Mouse (Mus musculus): ENCODE measurements around the gene Coq9.

DNA sequence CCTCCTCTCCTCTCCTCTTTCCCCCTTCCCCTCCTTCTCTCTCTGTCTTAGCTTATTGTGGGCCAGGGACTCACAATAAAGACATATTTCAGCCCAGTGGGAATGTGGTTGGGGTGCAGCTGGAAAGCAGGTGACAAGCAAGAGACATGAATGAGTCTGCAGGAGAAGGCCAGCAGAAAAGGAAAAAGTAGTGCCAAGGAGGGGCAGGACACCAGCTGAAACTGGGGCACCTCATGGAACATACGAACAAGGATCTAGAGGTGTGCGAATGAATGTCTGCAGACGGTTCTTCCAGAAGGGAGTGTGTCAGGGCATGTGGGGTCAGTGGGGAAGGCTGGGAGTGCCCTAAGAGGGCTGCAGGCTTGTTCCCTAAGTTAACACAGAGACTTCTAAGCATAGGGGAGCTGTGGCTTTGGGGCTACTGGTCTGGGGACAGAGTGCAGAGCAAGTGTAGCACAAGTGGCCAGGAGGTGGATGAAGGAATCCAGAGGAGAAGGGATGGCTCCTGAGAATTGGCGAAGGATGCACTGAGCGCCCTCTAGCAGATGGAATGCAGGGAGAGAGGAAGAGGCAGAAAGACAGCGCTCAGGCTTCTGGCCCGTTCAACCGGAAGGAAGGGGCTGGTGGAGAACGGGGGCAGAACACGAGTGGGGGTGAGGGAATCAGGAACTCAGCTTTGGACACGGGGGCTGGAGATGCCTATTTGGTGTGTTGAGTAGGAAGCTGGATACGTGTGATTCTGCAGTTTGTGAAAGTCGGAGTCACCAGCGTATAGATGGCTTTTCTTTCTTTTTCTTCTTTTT lies 36.6 kb upstream of the Coq9 start:
- TF ChIP-seq CTCF (IDR thresholded peaks at IDR 0.05; ENCODE audit: low read depth, low read length): no peak
- TF ChIP-seq TAL1 (conservative IDR thresholded peaks at IDR 0.05; ENCODE audit: low read depth, low read length): no peak
- no peak for TF ChIP-seq GATA1 (IDR thresholded peaks at IDR 0.05; ENCODE audit: borderline replicate concordance, low read length)
- TF ChIP-seq POLR2AphosphoS5 (IDR thresholded peaks at IDR 0.05; ENCODE audit: insufficient replicate concordance, low read depth, low read length): no peak

Data from G1E (cell line).